Mouse (Mus musculus) lung, postnatal 0 days (tissue): ENCODE results near the gene Ruvbl2. TPM values are rescaled to one million over a fixed set of nuclear protein-coding genes. Genes with fewer than 3 reads are reported as not detected.
A peak's percentile ranks its signal among the peaks of the same experiment; 100 is the strongest.

ENCODE experiments used
- ATAC-seq: fragments of 200-750 bp; cut with Nextera tagmentation; 2 replicates; pipeline ENCODE4 v1.8.0; 2017; ENCODE audit warnings: moderate library complexity
- DNase-seq: peaks from one replicate; pipeline ENCODE4 v3.0.0-alpha.2; 2016; ENCODE audit warnings: low spot score
- H3K27ac ChIP-seq: fragments of 300-500 bp; sonication (generic); 2 replicates; pipeline ENCODE4 v1.5.1; 2014; ENCODE audit warnings: antibody characterized with exemption, mild to moderate bottlenecking, low read length, mixed read lengths
- H3K27me3 ChIP-seq: fragments of 300-500 bp; sonication (generic); replicated peaks from 2 replicates; pipeline ENCODE4 v1.6.1; 2014; ENCODE audit warnings: low read length, mixed read lengths; ENCODE audit not compliant: insufficient read depth
- H3K36me3 ChIP-seq: fragments of 300-500 bp; sonication (generic); 2 replicates; pipeline ENCODE4 v1.6.1; 2014; ENCODE audit warnings: low read length, mixed read lengths; ENCODE audit not compliant: insufficient read depth
- H3K4me1 ChIP-seq: fragments of 300-500 bp; sonication (generic); 2 replicates; pipeline ENCODE4 v1.6.1; 2014; ENCODE audit warnings: antibody characterized with exemption, low read depth, low read length, mixed read lengths; ENCODE audit not compliant: insufficient read depth
- H3K4me2 ChIP-seq: fragments of 300-500 bp; sonication (generic); replicated peaks from 2 replicates; pipeline ENCODE4 v1.6.1; 2014; ENCODE audit warnings: low read depth, mild to moderate bottlenecking, low read length, moderate library complexity, mixed read lengths
- H3K4me3 ChIP-seq: fragments of 300-500 bp; sonication (generic); 2 replicates; pipeline ENCODE4 v1.5.1; 2014; ENCODE audit warnings: low read depth, low read length
- H3K9ac ChIP-seq: fragments of 300-500 bp; sonication (generic); replicated peaks from 2 replicates; pipeline ENCODE4 v1.6.1; 2014; ENCODE audit warnings: low read depth, mild to moderate bottlenecking
- H3K9me3 ChIP-seq: fragments of 300-500 bp; sonication (generic); 2 replicates; pipeline ENCODE4 v1.6.1; 2016; ENCODE audit warnings: low read length, mixed read lengths
- CTCF ChIP-seq: IDR thresholded peaks from 2 replicates; pipeline ENCODE4 v1.5.1; 2016; ENCODE audit warnings: antibody characterized with exemption, mild to moderate bottlenecking
- EP300 ChIP-seq: IDR thresholded peaks from 2 replicates; pipeline ENCODE4 v1.6.1; 2016; ENCODE audit warnings: antibody characterized with exemption, mild to moderate bottlenecking, control low read depth
- WGBS: fragments of 180-500 bp; shearing (Covaris S2); extraction: QIAGEN DNeasy Blood & Tissue Kit; methylation state at CpG from one replicate; pipeline ENCODE4 v1.1.7; 2014; 5-methylcytosine and 5-hydroxymethylcytosine counted together
- polyA plus RNA-seq: library from polyadenylated mRNA; unstranded; fragments of >200 nt; fragmentation: Nextera tagmentation; extraction: Ambion mirVana; gene quantifications from 2 replicates; pipeline ENCODE4 v1.2.1, GENCODE M21; 2015

Gene Ruvbl2
- polyA plus RNA-seq, 1 experiment from 2014 or later: 59.9 TPM

DNA sequence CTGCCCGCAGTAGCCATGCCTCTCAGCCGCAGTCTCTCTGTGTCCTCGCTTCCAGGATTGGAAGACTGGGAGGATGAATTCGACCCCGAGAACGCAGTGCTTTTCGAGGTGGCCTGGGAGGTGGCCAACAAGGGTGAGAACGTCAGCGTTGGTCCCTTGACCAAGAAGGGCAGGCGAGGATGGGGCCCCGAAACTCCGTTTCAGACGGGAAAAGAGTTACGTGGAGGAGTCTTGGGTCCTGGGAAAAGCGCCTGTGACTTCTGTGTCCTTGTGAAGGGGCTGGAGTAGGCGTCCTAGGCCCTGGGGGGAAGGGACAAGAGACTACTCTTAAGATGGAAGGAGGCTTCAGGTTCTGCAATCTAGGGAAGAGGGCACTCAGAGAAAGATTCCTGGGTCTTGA, 2.9 kb downstream of the Ruvbl2 start:
- WGBS: 3% methylated on average over 16 of the region's 16 CpGs
- ATAC-seq (peak; percentile 8; the same call in 1 of the 2 replicates), DNase-seq (peak; percentile 65)
- Histone ChIP-seq H3K9ac (peak overlapping the region; percentile 64), H3K36me3 (no peaks in the 10 kb centered on the region), H3K4me2 (peak overlapping the region; percentile 82), H3K27me3 (no peaks in the 10 kb centered on the region), H3K4me3 (peak overlapping the region; percentile 63), H3K9me3 (no peaks in the 10 kb centered on the region), H3K27ac (peak overlapping the region; percentile 91), H3K4me1 (peaks cover 26% of the 10 kb centered on the region; the same call in 1 of the 2 replicates)
- TF ChIP-seq CTCF: no peak
- TF ChIP-seq EP300: peak; percentile 24; the same call in 1 of the 2 replicates

GRCm38 (mm10) chr7:45434203-45435015, 3.5 kb downstream of the Ruvbl2 start, which contains the start of gene Gys1:
Gys1 (plus strand) TSS chr7:45434844.
- H3K4me2 ChIP-seq: peak within 1 kb of the TSS; percentile 86
- peak; percentile 96 for ATAC-seq
- no peaks in the 10 kb centered on the region for H3K9me3 ChIP-seq
- H3K9ac ChIP-seq: peak within 1 kb of the TSS; percentile 64
- peaks cover under 1% of the 10 kb centered on the region; the same call in 1 of the 2 replicates for H3K36me3 ChIP-seq
- peak; percentile 98 for TF ChIP-seq CTCF
- TF ChIP-seq EP300: peak; percentile 81
- H3K27ac ChIP-seq: peak within 1 kb of the TSS; percentile 91
- peaks cover 26% of the 10 kb centered on the region; the same call in 1 of the 2 replicates for H3K4me1 ChIP-seq
- peak within 1 kb of the TSS; percentile 63 for H3K4me3 ChIP-seq
- under 1% methylated on average over 45 of the region's 45 CpGs for WGBS
- DNase-seq: peak; percentile 100
- no peaks in the 10 kb centered on the region for H3K27me3 ChIP-seq

- peak overlapping the region; percentile 55 for H3K9ac ChIP-seq
- H3K27me3 ChIP-seq: no peaks in the 10 kb centered on the region
- 0% methylated on average over 7 of the region's 7 CpGs for WGBS
- DNase-seq (no peak), ATAC-seq (no peak)
- H3K27ac ChIP-seq: peak overlapping the region; percentile 72
- H3K4me2 ChIP-seq: peak overlapping the region; percentile 86
- H3K4me3 ChIP-seq: peak overlapping the region; percentile 55
- peaks cover 6% of the 10 kb centered on the region for H3K36me3 ChIP-seq
- peaks cover 26% of the 10 kb centered on the region; the same call in 1 of the 2 replicates for H3K4me1 ChIP-seq
- no peaks in the 10 kb centered on the region for H3K9me3 ChIP-seq
- TF ChIP-seq CTCF (no peak), EP300 (no peak)
Observed at GRCm38 (mm10) chr7:45433835-45434202, 4.1 kb downstream of the Ruvbl2 start.

DNA sequence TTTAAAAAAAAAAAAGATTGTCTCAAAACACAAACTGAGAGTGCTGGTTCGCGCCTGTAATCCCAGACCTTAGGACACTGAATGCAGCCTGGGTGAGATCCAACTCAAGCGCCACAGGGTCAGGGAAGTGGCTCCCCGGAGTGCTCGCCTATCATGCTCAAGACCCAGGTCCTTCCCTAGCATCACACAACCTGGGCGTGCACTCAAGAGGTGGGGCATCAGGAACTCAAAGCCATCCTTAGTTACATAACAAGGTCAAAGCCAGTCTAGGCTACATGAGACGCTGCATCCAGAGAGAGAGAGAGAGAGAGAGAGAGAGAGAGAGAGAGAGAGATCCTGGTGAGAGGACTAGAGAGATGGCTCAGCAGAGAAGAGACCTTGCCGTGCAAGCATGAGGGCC, 11.3 kb downstream of the Ruvbl2 start:
- H3K4me1 ChIP-seq: no peaks in the 10 kb centered on the region
- no peak overlapping the region for H3K4me3 ChIP-seq
- H3K27ac ChIP-seq: no peak overlapping the region
- no peaks in the 10 kb centered on the region for H3K9me3 ChIP-seq
- no peak overlapping the region for H3K9ac ChIP-seq
- DNase-seq (no peak), ATAC-seq (no peak)
- no peak overlapping the region for H3K4me2 ChIP-seq
- TF ChIP-seq CTCF (no peak), EP300 (no peak)
- H3K27me3 ChIP-seq: no peaks in the 10 kb centered on the region
- peaks cover 37% of the 10 kb centered on the region for H3K36me3 ChIP-seq
- WGBS: 81% methylated on average over 8 of the region's 8 CpGs

- Histone ChIP-seq H3K9me3 (no peaks in the 10 kb centered on the region), H3K4me3 (no peak overlapping the region), H3K27ac (no peak overlapping the region), H3K4me1 (no peaks in the 10 kb centered on the region), H3K27me3 (0 out of 2 replicates have a peak, but pooled peaks cover 5% of the 10 kb centered on the region), H3K4me2 (no peak overlapping the region), H3K36me3 (peaks cover 24% of the 10 kb centered on the region), H3K9ac (no peak overlapping the region)
- ATAC-seq (no peak), DNase-seq (no peak)
- TF ChIP-seq EP300: no peak
- no peak for TF ChIP-seq CTCF
- WGBS: 92% methylated on average over 14 of the region's 14 CpGs
Observed at GRCm38 (mm10) chr7:45421194-45421593, 16.7 kb downstream of the Ruvbl2 start.

GRCm38 (mm10) chr7:45420615-45420919, 17.3 kb downstream of the Ruvbl2 start, which contains the start of gene Lhb:
Lhb (plus strand) TSS chr7:45420820.
- no peak for ATAC-seq
- peaks cover 24% of the 10 kb centered on the region for H3K36me3 ChIP-seq
- H3K4me2 ChIP-seq: no peak within 1 kb of the TSS

More at GRCm38 (mm10) chr7:45420615-45420919, 17.3 kb downstream of the Ruvbl2 start, which contains the start of gene Lhb:
- 67% methylated on average over 6 of the region's 6 CpGs for WGBS
- DNase-seq: no peak
- Histone ChIP-seq H3K9me3 (no peaks in the 10 kb centered on the region), H3K27ac (no peak within 1 kb of the TSS), H3K27me3 (peaks cover 6% of the 10 kb centered on the region; the same call in 1 of the 2 replicates), H3K4me3 (no peak within 1 kb of the TSS), H3K9ac (no peak within 1 kb of the TSS), H3K4me1 (no peaks in the 10 kb centered on the region)
- TF ChIP-seq CTCF: no peak
- TF ChIP-seq EP300: no peak
